Mouse (Mus musculus) adipose tissue, adult 10 weeks (tissue): ENCODE measurements around the gene Mcpt9. TPM values are rescaled to one million over a fixed set of nuclear protein-coding genes. Genes with fewer than 3 reads are reported as not detected.

Source experiments
- polyA plus RNA-seq: library from polyadenylated mRNA; stranded (reverse); fragments of 350-450 nt; fragmentation: Illumina TruSeq; extraction: RNeasy Lipid Tissue Mini Kit (QIAGEN cat#74804); gene quantifications from one replicate; pipeline ENCODE4 v1.2.3, GENCODE M21; 2014; ENCODE audit warnings: low read depth, low replicate concordance

Gene Mcpt9
- not detected for polyA plus RNA-seq

DNA sequence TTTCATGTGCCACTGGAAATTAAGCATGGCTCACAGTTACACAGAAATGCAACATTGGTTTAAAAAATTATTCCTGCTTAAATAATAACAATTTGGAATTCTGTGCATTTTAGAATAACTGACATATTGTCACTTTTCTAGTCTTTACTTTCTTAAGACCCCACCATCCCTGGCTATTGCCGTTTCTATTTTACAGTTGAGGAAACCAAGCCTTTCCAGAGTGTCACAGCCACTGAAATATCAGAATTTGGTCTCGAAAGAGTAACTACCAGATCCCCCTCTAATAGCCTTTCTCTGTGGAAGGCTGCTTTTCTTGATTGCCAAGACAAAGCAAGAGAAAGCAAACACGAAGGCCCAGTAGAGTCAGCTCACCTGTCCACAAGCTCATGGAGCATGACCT lies at the start of gene Mcpt9:
Mcpt9 (minus strand) TSS at position 101 of the 400 bp plus-strand sequence.

DNA sequence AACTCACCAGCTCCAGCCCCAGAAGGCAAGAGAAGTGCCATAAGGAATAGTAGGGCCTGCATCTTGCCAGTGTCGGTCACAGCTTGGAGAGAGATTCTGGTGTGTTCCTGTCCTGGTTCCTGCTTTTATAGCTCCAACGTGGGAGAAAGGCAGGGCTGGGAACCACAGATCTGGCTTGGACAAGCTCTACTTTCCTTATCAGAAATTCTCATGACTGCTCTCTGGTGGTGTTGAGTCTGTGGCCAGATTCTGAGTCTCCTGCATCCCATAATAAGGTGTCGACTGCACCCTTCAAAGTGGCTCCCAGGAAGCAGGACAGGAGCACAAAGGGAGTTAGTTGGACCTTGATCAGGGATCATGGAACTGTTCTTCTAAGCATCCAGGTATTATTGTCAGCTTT lies 31.9 kb upstream of the Mcpt9 start, which contains the start of gene Mcpt4:
Mcpt4 (minus strand) TSS at position 101 of the 400 bp plus-strand sequence.

DNA sequence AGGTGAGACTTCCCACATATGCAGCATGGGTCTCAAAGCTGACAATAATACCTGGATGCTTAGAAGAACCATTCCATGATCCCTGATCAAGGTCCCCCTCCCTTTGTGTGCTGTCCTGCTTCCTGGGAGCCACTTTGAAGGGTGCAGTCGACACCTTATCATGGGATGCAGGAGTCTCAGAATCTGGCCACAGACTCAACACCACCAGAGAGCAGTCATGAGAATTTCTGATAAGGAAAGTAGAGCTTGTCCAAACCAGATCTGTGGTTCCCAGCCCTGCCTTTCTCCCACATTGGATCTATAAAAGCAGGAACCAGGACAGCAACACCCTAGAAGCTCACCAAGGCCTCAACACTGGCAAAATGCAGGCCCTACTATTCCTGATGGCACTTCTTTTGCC lies 11.5 kb upstream of the Mcpt9 start, which contains the start of gene Mcpt2:
Mcpt2 (plus strand) TSS at position 250 of the 400 bp plus-strand sequence.

DNA sequence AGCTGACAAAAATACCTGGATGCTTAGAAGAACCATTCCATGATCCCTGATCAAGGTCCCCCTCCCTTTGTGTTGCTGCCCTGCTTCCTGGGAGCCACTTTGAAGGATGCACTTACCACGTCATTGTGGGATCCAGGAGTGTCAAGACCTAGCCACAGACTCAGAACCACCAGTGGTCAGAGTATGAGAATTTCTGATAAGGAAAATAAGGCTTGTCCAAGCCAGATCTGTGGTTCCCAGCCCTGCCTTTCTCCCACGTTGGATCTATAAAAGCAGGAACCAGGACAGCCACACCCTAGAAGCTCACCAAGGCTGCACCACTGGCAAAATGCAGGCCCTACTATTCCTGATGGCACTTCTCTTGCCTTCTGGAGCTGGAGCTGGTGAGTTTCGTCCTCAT lies 12.6 kb downstream of the Mcpt9 start, which contains the start of gene Mcpt1:
Mcpt1 (plus strand) TSS at position 301 of the 400 bp plus-strand sequence.

Other genes starting within 250 kb of the Mcpt9 start
- gene Adcy4, start 246.4 kb downstream of the Mcpt9 start, polyA plus RNA-seq: 9.6 TPM
- 3.7 TPM for gene Ripk3, start 241.6 kb downstream of the Mcpt9 start, polyA plus RNA-seq
- gene Nfatc4, start 207.4 kb downstream of the Mcpt9 start, polyA plus RNA-seq: 8.8 TPM
- 4.7 TPM for gene Nynrin, start 176.5 kb downstream of the Mcpt9 start, polyA plus RNA-seq
- 0.21 TPM for gene Cbln3, start 146.1 kb downstream of the Mcpt9 start, polyA plus RNA-seq
- 19.3 TPM for gene Khnyn, start 145.5 kb downstream of the Mcpt9 start, polyA plus RNA-seq
- 52.9 TPM for gene Sdr39u1, start 130.2 kb downstream of the Mcpt9 start, polyA plus RNA-seq
- 7.3 TPM for gene Cma1, start 85.8 kb downstream of the Mcpt9 start, polyA plus RNA-seq
- gene Cma2, start 79.5 kb downstream of the Mcpt9 start, polyA plus RNA-seq: not detected
- gene Mcpt1, start 12.5 kb downstream of the Mcpt9 start, polyA plus RNA-seq: not detected
- gene Mcpt2, start 11.5 kb upstream of the Mcpt9 start, polyA plus RNA-seq: not detected
- gene Mcpt4, start 31.8 kb upstream of the Mcpt9 start, polyA plus RNA-seq: 7.4 TPM
- gene Mcpt8, start 54.8 kb upstream of the Mcpt9 start, polyA plus RNA-seq: not detected
- gene Ctsg, start 72.1 kb upstream of the Mcpt9 start, polyA plus RNA-seq: not detected
- gene Gzme, start 90.1 kb upstream of the Mcpt9 start, polyA plus RNA-seq: not detected
- not detected for gene Gzmd, start 102.1 kb upstream of the Mcpt9 start, polyA plus RNA-seq
- not detected for gene Gzmg, start 129.1 kb upstream of the Mcpt9 start, polyA plus RNA-seq
- 0.35 TPM for gene Gzmn, start 144.1 kb upstream of the Mcpt9 start, polyA plus RNA-seq
- gene Gzmf, start 180.9 kb upstream of the Mcpt9 start, polyA plus RNA-seq: not detected
- gene Gzmc, start 204.2 kb upstream of the Mcpt9 start, polyA plus RNA-seq: 0.76 TPM
- 1.4 TPM for gene Gzmb, start 231.8 kb upstream of the Mcpt9 start, polyA plus RNA-seq